In the genomic region with DNA sequence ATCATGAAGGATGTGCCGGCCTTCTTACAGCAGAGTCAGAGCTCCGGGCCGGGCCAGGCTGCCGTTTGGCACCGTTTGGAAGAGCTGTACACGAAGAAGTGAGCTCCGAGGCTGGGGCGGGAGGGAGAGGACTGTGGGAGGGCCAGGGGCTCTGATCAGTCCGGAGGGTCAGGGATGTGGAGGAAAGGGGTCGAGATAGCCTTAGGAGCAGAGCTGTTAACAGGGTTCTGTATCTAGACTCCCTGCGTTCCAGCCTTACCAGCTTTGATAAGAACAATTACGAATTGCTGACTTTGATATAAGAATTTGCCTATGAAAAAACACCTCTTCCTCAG, we compare ENCODE assay signal across 8 mouse cellular contexts. TPM values are rescaled to one million over a fixed set of nuclear protein-coding genes. Genes with fewer than 3 reads are reported as not detected.
DNase-seq lines count a peak whose midpoint lies in the region; ATAC-seq lines count a peak whose summit lies in the region.

No protein-coding gene starts in this region.

- no peak for DNase-seq in cerebellum, adult 11 months
- DNase-seq in neural tube, embryonic 11.5 days (ENCODE audit: low spot score): no peak
- no peak for DNase-seq in neural tube, embryonic 10.5 days (ENCODE audit: extremely low spot score, low spot score)
- DNase-seq in cerebellum, adult 18-20 months: no peak
- no peak for DNase-seq in right cerebral cortex, postnatal 4 days

- H3K4me2 ChIP-seq in neural tube, embryonic 11.5 days (ENCODE audit: low read depth): peak overlapping the region; percentile 71
- peak overlapping the region; percentile 73 for H3K4me2 ChIP-seq in limb, embryonic 13.5 days (replicated peaks)
- peak overlapping the region; percentile 59 for H3K4me2 ChIP-seq in stomach, embryonic 14.5 days (replicated peaks; ENCODE audit: low read depth, low read length)

- no peaks in the 10 kb centered on the region for H3K27me3 ChIP-seq in neural tube, embryonic 11.5 days (ENCODE audit: control insufficient read depth, insufficient read depth, low read length)
- no peaks in the 10 kb centered on the region for H3K27me3 ChIP-seq in limb, embryonic 13.5 days
- H3K27me3 ChIP-seq in stomach, embryonic 14.5 days (ENCODE audit: control insufficient read depth, insufficient read depth, low read length): no peaks in the 10 kb centered on the region

- H3K27ac ChIP-seq in neural tube, embryonic 11.5 days (ENCODE audit: low read depth, low read length): peak overlapping the region; percentile 70; the same call in 1 of the 2 replicates
- H3K27ac ChIP-seq in limb, embryonic 13.5 days: peak overlapping the region; percentile 76; the same call in 1 of the 2 replicates
- H3K27ac ChIP-seq in stomach, embryonic 14.5 days (ENCODE audit: low read length): peak overlapping the region; percentile 85; the same call in 1 of the 2 replicates

- peaks cover 3% of the 10 kb centered on the region for H3K36me3 ChIP-seq in neural tube, embryonic 11.5 days (ENCODE audit: control insufficient read depth, insufficient read depth, low read length)
- H3K36me3 ChIP-seq in limb, embryonic 13.5 days: peaks cover 40% of the 10 kb centered on the region
- peaks cover 11% of the 10 kb centered on the region; the same call in 1 of the 2 replicates for H3K36me3 ChIP-seq in stomach, embryonic 14.5 days (ENCODE audit: control insufficient read depth, insufficient read depth, low read length)

- WGBS in neural tube, embryonic 11.5 days: under 1% methylated on average over 12 of the region's 12 CpGs
- WGBS in limb, embryonic 13.5 days: under 1% methylated on average over 12 of the region's 12 CpGs
- WGBS in stomach, embryonic 14.5 days: 2% methylated on average over 12 of the region's 12 CpGs

- H3K4me3 ChIP-seq in neural tube, embryonic 11.5 days (ENCODE audit: low read depth, low read length): peak overlapping the region; percentile 66
- H3K4me3 ChIP-seq in limb, embryonic 13.5 days: peak overlapping the region; percentile 95
- H3K4me3 ChIP-seq in stomach, embryonic 14.5 days (ENCODE audit: low read depth, low read length): peak overlapping the region; percentile 79

- no peaks in the 10 kb centered on the region for H3K9me3 ChIP-seq in neural tube, embryonic 11.5 days (ENCODE audit: control insufficient read depth, low read length)
- H3K9me3 ChIP-seq in limb, embryonic 13.5 days: no peaks in the 10 kb centered on the region
- no peaks in the 10 kb centered on the region for H3K9me3 ChIP-seq in stomach, embryonic 14.5 days (ENCODE audit: control insufficient read depth, low read depth, low read length)

- 0 out of 2 replicates have a peak, but pooled peaks cover 5% of the 10 kb centered on the region for H3K4me1 ChIP-seq in neural tube, embryonic 11.5 days (ENCODE audit: control insufficient read depth, insufficient read depth, low read length)
- peaks cover 21% of the 10 kb centered on the region for H3K4me1 ChIP-seq in limb, embryonic 13.5 days
- H3K4me1 ChIP-seq in stomach, embryonic 14.5 days (ENCODE audit: control insufficient read depth, insufficient read depth, low read length): peaks cover 7% of the 10 kb centered on the region; the same call in 1 of the 2 replicates

- ATAC-seq in cerebellum, adult (ENCODE audit: insufficient number of reproducible peaks, low FRiP score, low TSS enrichment): 0 out of 2 replicates have a peak, but pooled peaks have one; percentile 22
- peak; percentile 59 for ATAC-seq in neural tube, embryonic 11.5 days (ENCODE audit: insufficient read depth, low FRiP score, low TSS enrichment)
- ATAC-seq in limb, embryonic 13.5 days (ENCODE audit: low FRiP score, low read depth): peak; percentile 48; the same call in 1 of the 2 replicates
- peak; percentile 56 for ATAC-seq in stomach, embryonic 14.5 days (ENCODE audit: insufficient number of reproducible peaks, insufficient read depth, low FRiP score, low read depth)

- peak overlapping the region; percentile 58 for H3K9ac ChIP-seq in neural tube, embryonic 11.5 days (ENCODE audit: low read length)
- H3K9ac ChIP-seq in limb, embryonic 13.5 days: peak overlapping the region; percentile 81
- peak overlapping the region; percentile 51 for H3K9ac ChIP-seq in stomach, embryonic 14.5 days (replicated peaks; ENCODE audit: low read depth, low read length)

RNA-seq across cellular contexts. Expression of a gene that starts 0.3 kb away (rescaled TPM):
- 22.4 and 26.0 TPM in 2 replicates for polyA plus RNA-seq in neural tube, embryonic 11.5 days (2014; fragmentation: Nextera tagmentation; extraction: Ambion mirVana)
- 29.6 and 30.1 TPM in 2 replicates for polyA plus RNA-seq in limb, embryonic 13.5 days (2015; fragmentation: Nextera tagmentation; extraction: Ambion mirVana)
- 21.8 and 23.5 TPM in 2 replicates for polyA plus RNA-seq in stomach, embryonic 14.5 days (2014; fragmentation: Nextera tagmentation; extraction: Ambion mirVana)

RNA-seq across cellular contexts. Expression of a gene that starts 0.7 kb away (rescaled TPM):
- 158 and 199 TPM in 2 replicates for polyA plus RNA-seq in neural tube, embryonic 11.5 days (2014; fragmentation: Nextera tagmentation; extraction: Ambion mirVana)
- 251 and 252 TPM in 2 replicates for polyA plus RNA-seq in limb, embryonic 13.5 days (2015; fragmentation: Nextera tagmentation; extraction: Ambion mirVana)
- polyA plus RNA-seq in stomach, embryonic 14.5 days (2014; fragmentation: Nextera tagmentation; extraction: Ambion mirVana): 136 and 146 TPM in 2 replicates

RNA-seq across cellular contexts. Expression of a gene that starts 17.8 kb away (rescaled TPM):
- 0.81 and 4.2 TPM in 2 replicates for polyA plus RNA-seq in neural tube, embryonic 11.5 days (2014; fragmentation: Nextera tagmentation; extraction: Ambion mirVana)
- 9.3 and 10.0 TPM in 2 replicates for polyA plus RNA-seq in limb, embryonic 13.5 days (2015; fragmentation: Nextera tagmentation; extraction: Ambion mirVana)
- 0.87 TPM in 1 of 2 replicates, not detected in the other for polyA plus RNA-seq in stomach, embryonic 14.5 days (2014; fragmentation: Nextera tagmentation; extraction: Ambion mirVana)

RNA-seq across cellular contexts. Expression of a gene that starts 25.1 kb away (rescaled TPM):
- 27.4 and 31.1 TPM in 2 replicates for polyA plus RNA-seq in neural tube, embryonic 11.5 days (2014; fragmentation: Nextera tagmentation; extraction: Ambion mirVana)
- 59.2 and 63.6 TPM in 2 replicates for polyA plus RNA-seq in limb, embryonic 13.5 days (2015; fragmentation: Nextera tagmentation; extraction: Ambion mirVana)
- 48.7 and 55.3 TPM in 2 replicates for polyA plus RNA-seq in stomach, embryonic 14.5 days (2014; fragmentation: Nextera tagmentation; extraction: Ambion mirVana)

RNA-seq across cellular contexts. Expression of a gene that starts 25.7 kb away (rescaled TPM):
- 73.3 and 82.2 TPM in 2 replicates for polyA plus RNA-seq in neural tube, embryonic 11.5 days (2014; fragmentation: Nextera tagmentation; extraction: Ambion mirVana)
- 65.2 and 73.1 TPM in 2 replicates for polyA plus RNA-seq in limb, embryonic 13.5 days (2015; fragmentation: Nextera tagmentation; extraction: Ambion mirVana)
- 65.7 and 72.8 TPM in 2 replicates for polyA plus RNA-seq in stomach, embryonic 14.5 days (2014; fragmentation: Nextera tagmentation; extraction: Ambion mirVana)
